Mouse (Mus musculus) ES-E14 (cell line): ENCODE results near the gene B3galt1.

Experiments used
- CHD2 ChIP-seq: IDR thresholded peaks from 2 replicates; pipeline ENCODE4 v1.6.1; 2014; ENCODE audit warnings: mild to moderate bottlenecking, low read depth, low read length, inconsistent platforms
- HCFC1 ChIP-seq: IDR thresholded peaks from 2 replicates; pipeline ENCODE4 v1.6.1; 2012; ENCODE audit warnings: low read length, inconsistent platforms, borderline replicate concordance; ENCODE audit not compliant: insufficient read depth

GRCm38 (mm10) chr2:67816149-67816548 lies 250.5 kb downstream of the B3galt1 start:
- TF ChIP-seq CHD2 (no peak), HCFC1 (no peak)
